Mouse (Mus musculus) mouse embryonic stem cell (cell line): ENCODE measurements around the gene Ralgps1.

Source experiments
- in situ Hi-C, 2 experiments: fragments of 300-500 bp; cut with MboI; formaldehyde crosslinking; loops; 1 replicate in 1 of 2; 3 replicates in 1 of 2; pipeline ENCODE4 v1.14.3; 2019 to 2020; ENCODE audit warnings: low sequenced_read_pairs in 2 of 2, low pct_unique_long_range_greater_than_20kb in 1 of 2, mixed read lengths in 1 of 2; ENCODE audit not compliant: unreplicated experiment in 1 of 2

Gene Ralgps1

DNA sequence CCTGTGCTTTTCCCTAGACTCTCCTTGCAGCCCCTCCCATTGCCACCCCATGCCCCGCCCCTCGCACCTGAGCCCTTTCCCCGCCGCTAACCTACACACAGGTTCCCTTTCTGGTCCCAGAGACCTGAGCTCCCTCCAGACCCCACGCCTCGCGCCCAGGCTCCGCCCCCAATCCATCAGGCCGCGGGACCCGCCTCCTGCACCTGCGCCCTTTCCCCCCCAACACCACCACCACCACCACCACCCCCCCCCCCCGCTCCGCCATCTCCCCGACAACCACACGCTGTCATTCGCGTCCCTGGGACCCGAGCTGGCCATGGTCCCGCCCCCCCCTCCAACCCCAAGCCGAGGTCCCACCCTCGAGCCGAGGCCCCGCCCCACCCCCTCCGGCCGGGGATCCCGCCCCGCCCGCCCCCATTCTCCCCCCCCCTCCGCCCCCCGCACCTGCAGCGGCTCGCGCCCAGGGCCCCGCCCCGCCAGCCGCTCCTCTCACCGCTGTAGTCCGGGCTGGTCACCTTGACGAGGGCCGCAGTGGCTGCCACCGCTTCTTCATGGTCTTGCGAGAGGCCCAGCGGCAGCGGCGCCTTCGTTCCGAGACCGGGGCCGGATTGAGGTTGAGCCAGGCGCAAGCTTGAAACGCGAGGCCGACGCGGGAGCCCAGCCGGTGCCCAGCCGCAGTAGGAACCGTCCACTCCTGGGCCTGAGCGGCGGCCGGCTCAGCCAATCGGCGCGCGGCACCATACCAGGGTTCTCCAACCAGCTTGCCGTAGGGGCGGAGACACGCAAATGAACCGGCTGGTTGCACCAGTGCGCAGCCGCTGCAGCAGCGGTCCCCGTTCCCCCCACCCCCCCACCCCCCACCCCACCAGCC is at the start of gene Ralgps1:
Ralgps1 (minus strand) TSS at position 710 of the 871 bp plus-strand sequence.
- in situ Hi-C loops: no loop called here

- in situ Hi-C loops: no loop called here
Observed at GRCm38 (mm10) chr2:33417454-33417853, 46.2 kb upstream of the Ralgps1 start.

GRCm38 (mm10) chr2:33414019-33414418 is 42.7 kb upstream of the Ralgps1 start:
- in situ Hi-C loops: no loop called here

DNA sequence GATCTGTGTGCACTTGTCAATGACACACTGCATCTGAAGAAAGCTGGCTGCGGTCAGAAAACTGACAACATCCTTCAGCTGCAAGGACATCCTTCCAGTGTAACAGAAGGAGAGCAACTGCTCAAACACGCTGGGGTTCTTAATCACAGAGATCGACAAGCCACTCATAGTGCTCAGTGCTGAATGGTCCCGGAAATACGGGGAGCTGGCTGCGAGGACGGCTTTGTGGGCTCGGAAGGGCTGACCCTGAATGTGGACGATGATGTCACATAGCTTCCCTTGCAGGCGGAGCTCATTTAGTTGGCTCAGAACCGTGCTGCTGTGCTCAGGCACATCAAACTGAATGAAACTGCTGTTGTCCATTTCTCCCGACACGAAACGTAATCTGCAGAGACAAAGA is 40.8 kb upstream of the Ralgps1 start:
- in situ Hi-C loops: no loop called here

- in situ Hi-C loops: no loop called here
Observed at GRCm38 (mm10) chr2:33403511-33404003, 32.3 kb upstream of the Ralgps1 start.

- in situ Hi-C loops: no loop called here
Observed at GRCm38 (mm10) chr2:33402638-33403037, 31.4 kb upstream of the Ralgps1 start.

DNA sequence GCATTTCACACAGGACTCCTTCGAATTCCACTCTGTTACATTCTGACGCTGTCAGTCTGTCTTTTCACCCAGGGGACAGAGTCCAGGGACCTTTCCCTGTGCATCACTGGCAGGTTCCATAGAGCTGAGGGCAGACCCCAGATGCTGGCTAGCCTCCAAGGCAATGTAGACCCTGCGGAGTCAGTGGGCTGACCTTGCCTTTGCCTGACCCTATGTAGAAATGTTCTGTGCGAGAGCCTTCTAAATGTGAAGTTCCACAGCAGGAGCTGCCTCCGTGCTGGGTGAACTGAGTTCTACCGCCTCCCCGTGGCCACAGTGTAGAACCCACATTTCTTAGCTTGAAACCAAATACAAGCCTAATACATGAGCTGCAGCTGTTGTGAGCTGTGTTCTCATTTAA is 30.9 kb upstream of the Ralgps1 start:
- in situ Hi-C loops: no loop called here

DNA sequence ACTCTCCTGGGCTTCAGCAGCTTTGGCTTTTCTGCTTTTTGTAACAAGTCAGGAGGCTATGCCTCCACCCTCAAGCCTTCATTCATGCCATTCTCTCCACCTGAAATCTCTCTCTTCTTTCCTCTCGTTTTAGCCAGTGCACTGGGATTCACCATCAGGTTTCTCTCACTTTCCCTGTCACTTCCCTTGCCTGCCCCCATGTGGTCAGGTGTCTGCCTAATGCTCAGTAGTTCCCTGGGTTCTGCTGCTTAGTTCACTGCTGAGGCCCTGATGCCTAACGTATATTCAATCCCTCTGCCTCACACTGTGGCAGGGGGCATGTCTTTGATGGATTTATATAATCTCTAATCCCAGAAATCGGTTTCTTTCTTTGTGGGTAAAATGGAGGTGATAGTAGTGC is 29.9 kb upstream of the Ralgps1 start:
- in situ Hi-C loops: no loop called here

- in situ Hi-C loops: no loop called here
Observed at GRCm38 (mm10) chr2:33400541-33400940, 29.3 kb upstream of the Ralgps1 start.

DNA sequence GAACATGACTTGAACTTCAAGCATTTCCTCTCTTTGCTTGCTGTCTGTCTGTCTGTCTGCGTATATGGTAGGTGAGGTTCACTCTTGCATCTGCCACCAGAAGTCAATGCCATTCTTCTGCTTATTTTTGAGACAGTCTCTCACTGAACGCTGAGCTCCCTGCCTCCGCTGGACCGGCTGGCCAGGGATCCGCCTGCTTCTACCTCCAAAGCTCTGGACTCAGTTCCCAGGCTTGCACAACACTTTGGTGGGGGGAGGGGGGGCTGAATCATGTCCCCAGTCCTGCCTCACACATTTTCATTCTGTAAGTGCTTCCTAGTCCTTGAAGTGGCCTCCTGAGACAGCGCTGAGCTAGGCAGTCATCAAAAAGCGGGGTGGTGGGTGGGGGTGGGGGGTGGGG is 27.8 kb upstream of the Ralgps1 start:
- in situ Hi-C loops: no loop called here

DNA sequence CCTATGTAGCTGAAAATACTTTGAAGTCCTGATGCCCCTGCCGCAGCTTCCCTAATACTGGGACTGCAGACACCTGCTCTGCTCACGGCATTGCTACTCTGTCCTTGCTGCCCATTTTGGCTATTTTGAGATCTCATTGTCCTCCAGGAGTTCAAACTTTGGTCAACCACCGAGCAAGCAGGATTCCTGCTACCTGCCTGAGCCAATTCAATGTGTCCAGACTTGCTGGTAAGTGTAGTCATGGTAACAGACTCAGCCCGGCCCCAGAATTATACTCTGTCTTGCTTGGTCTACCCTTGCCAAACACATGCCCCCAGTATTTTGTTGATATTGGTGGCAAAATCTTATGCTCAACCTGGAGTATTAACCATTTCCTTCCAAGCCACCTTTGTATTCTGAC is 25.8 kb upstream of the Ralgps1 start:
- in situ Hi-C loops: no loop called here

DNA sequence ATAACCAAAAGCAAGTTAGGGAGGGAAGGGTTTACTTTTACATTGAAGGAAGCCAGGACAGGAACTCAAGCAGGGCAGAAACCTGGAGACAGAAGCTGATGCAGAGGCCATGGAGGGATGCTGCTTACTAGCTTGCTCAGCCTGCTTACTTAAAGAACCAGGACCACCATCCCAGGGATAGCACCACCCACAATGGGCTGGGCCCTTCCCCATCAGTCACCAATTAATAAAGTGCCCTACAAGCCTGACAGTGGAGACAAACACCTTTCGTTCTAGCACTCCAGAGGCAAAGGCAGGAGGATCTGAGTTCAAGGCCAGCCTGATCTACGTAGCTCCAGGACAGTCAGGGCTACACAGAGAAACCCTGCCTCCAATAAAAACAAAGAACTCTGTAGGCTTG is 23.8 kb upstream of the Ralgps1 start:
- in situ Hi-C loops: no loop called here

DNA sequence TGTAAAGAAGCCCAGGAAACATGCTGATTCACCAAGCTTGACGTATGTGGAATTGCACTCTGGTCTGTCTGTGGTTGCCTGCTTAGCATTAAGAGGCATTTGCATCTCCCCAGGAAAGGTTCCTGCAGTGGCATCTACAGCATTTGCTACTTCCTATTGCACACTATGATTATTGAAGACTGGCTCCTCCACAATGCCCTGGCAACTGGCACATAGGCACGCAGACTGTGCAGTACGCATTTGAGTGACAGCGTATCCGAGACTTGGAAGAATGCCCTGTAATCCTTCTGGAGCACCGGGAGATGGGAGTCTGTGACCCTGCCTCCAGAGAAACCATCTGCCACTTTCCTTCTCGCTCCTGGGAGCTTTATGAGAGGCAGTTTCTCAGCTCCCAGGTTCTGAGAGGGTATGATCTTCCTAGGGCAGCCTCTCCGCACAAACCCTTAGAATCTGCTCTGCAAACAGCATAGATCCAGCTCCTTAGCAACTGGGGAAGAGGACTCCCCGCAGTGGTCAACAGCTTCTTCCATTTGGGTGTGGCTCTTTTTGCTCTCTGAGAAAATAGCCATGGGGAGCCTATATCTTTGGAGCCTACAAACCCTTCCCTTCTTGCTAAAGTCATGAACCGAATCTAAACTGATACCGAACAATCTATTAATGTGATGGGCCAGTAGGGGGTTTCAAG is 22.8 kb upstream of the Ralgps1 start:
- in situ Hi-C loops: no loop called here

DNA sequence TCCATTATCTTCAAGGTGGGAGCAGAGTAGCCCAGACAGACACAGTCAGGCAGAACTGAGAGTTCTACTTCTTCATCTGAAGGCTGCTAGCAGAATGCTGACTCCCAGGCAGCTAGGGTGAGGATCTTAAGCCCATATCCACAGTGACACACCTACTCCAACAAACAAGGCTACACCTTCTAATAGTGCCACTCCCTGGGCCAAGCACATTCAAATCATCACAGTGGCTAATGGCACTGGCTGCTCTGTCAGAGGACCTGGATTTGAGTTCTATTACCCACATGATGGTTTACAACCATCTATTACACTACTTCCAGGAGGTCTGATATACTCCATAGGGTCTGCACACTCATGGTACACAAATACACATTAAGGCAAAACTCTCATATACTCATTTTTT is 21.7 kb upstream of the Ralgps1 start:
- in situ Hi-C loops: no loop called here

GRCm38 (mm10) chr2:33371648-33372408 is 542 bp upstream of the Ralgps1 start:
- in situ Hi-C loops: no loop called here

- in situ Hi-C loops: no loop called here
Observed at GRCm38 (mm10) chr2:33370276-33370776, 960 bp downstream of the Ralgps1 start.

DNA sequence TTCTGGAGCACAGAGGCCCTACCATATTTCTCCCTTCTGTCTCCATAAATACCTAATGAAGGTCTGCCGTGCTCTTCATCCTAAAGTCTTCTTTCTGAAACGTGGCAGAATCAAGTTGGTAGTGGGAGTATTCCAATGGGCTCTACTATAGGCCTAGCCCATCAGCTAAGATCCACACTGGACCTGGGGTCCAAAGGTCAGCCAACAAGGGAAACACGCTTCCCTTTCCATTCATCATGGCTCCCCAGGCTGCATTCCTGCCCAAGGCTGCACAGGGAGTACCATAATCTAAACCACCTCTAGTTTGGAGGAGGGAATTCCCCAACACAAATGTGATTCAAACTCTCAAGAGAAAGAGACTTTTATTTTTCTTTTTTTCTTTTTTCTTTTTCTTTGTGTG is 1.8 kb downstream of the Ralgps1 start:
- in situ Hi-C loops: no loop called here

GRCm38 (mm10) chr2:33368486-33368885 is 2.8 kb downstream of the Ralgps1 start:
- in situ Hi-C loops: no loop called here
